Mouse (Mus musculus) CD4-positive, CD25-positive, alpha-beta regulatory T cell, adult 2 months (primary cell): ENCODE data around the gene Uaca.

ENCODE experiments used
- DNase-seq: peaks from one replicate; pipeline ENCODE4 v3.0.0-alpha.2; 2012; ENCODE audit warnings: low read depth, low spot score

The Uaca gene

GRCm38 (mm10) chr9:60837078-60837448 lies 42.7 kb downstream of the Uaca start:
- DNase-seq = no peak

- DNase-seq = no peak
Observed at GRCm38 (mm10) chr9:60837449-60838141, 43.3 kb downstream of the Uaca start.

DNA sequence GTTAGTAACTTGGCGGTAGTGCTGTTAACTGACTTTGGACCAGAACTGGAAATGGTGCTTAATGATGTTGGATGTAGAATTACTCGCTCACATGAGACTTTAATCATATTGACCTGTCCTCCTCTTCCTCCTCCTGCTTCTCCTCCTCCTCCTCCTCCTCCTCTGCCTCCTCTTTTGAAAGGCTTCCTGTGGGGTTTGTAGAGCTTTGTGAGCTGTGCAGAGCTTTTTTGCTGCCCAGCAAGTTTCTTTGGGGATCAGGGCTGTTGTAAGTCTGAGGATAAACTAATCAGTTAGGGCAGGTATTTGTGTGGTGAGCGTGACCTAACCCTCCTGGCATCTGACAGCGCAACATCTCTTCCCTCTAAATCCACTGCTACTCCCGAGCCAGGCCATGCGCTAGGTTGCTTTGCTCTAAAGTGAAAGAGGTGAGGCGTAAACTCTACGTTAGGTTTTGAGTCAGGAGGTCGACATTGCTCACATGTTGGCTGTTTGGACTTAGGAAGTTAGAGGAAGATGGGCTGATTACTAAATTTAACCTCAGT lies 44.1 kb downstream of the Uaca start:
- DNase-seq = no peak

- DNase-seq = no peak
Observed at GRCm38 (mm10) chr9:60841393-60841792, 47.1 kb downstream of the Uaca start.

DNA sequence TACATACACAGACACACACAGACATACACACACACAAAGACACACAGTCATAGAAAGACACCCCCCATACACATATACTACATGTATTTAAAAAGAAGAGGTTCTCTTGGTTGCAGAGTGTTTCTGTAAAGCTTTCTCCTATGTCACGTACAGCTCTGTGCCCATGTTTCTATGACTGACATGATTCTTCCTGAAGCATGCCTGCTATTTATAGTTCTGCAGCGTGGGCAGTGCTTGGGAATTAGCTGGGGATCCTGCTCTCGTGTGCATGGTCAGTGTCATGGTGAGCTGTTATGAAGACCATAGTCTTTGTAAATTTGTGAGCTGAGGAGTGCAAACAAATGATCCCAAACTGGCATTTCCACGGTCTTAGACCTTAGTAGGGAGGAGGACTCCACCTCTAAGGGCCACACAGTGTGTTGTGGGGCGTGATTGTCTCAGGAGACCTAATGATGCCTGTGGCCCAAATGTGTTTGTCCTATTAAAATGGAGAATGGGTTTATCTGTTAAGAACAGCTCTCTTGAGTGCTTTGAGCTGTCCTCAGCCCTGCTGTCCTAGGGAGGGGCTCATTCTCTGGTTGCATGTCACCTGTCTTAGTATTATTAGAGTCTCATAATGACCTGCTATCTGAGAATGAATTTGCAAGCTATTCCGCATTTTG lies 49.2 kb downstream of the Uaca start:
- DNase-seq = no peak

DNA sequence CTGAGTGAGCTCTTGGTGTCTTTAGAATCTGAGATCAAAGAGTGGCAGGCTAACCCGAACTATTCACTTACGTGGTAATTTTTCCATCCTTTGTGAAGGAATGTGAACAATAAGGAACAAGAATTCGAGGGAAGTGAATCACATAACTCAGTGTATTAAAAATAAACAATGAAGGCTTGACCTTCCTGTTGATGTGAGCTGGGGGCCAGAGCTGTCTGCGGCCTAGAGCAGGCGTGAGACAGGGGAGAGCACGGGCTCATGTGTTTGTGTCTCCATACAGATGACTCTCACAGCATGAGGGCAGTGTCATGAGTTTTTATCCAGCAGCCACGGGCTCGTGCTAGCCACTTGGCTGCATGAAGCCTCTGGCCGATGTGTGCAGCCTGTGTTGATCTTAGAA lies 54.4 kb downstream of the Uaca start:
- DNase-seq = no peak

GRCm38 (mm10) chr9:60849986-60850385 lies 55.6 kb downstream of the Uaca start:
- no peak for DNase-seq

- no peak for DNase-seq
Observed at GRCm38 (mm10) chr9:60854196-60854595, 59.9 kb downstream of the Uaca start.

DNA sequence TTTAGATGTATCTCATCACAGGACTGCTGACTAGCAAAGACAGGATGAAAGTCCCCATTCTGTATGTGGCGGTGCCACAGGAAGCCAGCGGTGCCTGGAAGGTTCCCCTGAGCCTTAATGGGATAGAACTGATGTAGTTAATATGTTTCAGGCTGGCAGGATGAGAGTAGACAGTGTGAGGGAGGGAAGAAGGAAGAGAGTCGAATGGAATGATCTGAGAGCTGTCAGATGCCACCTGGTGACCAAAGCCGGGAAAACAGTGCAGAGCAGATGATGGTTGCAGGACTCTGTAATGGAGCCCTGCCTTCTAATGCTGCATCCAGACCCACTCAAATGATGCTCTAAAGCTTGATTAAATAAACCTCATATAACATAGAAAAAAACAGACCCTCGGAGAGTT lies 63.5 kb downstream of the Uaca start:
- DNase-seq = peak; percentile 68

GRCm38 (mm10) chr9:60858306-60858960 lies 64.1 kb downstream of the Uaca start:
- peak; percentile 83 for DNase-seq

DNA sequence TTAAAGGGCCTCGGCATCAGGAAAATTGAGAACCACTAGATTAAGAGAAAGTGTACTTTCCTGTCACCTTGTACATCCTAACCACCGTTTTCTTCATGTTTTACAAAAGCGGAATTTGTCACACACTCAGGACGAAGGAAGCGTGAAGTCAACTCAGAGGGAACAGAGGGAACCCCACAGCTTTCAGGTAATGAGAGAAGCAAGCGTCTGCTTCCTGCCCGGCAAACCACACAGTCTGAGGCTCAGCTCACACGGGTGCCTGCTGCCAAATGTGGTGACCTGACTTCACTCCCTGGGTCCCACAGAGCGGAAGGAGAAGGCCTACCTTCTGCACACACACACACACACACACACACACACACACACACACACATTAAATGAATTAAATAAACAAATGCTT lies 64.7 kb downstream of the Uaca start:
- DNase-seq = peak; percentile 41

DNA sequence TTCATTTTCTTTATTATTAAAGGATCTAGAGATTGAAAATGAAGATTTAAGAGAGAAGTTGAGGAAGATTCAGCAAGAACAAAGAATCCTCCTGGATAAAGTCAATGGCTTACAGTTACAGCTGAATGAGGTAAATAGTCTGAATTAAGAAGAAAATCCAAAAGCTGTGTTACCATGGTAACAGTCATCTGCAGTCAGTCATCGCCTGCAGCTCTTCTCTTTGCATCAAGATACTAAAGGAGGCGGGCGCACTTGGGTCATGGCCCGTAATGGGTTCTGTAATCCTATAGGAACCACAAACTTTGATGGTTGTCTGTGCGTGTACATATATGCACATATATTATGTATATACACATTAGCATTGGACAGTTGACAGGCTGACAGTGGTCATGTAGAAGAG lies 66.7 kb downstream of the Uaca start:
- DNase-seq = no peak

DNA sequence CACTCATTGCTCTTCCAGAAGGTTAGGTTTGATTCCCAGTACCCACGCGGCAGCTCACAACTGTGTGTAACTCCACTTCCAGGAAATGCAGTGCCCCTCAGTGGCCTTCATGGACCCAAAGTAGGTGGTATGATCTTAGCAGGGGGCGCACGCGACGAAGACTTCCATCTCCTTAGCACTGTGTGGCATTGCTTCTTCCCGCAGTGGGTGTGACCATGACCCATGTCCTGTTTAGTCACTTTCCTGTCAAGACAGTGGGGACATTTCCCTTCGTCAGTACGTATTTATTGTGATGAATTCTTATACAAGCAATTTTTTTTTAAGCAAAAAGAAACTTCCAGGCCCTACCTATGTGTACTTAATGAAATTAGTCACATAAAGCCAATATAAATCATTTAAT lies 70.3 kb downstream of the Uaca start:
- no peak for DNase-seq

- no peak for DNase-seq
Observed at GRCm38 (mm10) chr9:60865866-60866265, 71.5 kb downstream of the Uaca start.

- no peak for DNase-seq
Observed at GRCm38 (mm10) chr9:60870451-60870850, 76.1 kb downstream of the Uaca start.

- no peak for DNase-seq
Observed at GRCm38 (mm10) chr9:60870919-60871503, 76.7 kb downstream of the Uaca start.

DNA sequence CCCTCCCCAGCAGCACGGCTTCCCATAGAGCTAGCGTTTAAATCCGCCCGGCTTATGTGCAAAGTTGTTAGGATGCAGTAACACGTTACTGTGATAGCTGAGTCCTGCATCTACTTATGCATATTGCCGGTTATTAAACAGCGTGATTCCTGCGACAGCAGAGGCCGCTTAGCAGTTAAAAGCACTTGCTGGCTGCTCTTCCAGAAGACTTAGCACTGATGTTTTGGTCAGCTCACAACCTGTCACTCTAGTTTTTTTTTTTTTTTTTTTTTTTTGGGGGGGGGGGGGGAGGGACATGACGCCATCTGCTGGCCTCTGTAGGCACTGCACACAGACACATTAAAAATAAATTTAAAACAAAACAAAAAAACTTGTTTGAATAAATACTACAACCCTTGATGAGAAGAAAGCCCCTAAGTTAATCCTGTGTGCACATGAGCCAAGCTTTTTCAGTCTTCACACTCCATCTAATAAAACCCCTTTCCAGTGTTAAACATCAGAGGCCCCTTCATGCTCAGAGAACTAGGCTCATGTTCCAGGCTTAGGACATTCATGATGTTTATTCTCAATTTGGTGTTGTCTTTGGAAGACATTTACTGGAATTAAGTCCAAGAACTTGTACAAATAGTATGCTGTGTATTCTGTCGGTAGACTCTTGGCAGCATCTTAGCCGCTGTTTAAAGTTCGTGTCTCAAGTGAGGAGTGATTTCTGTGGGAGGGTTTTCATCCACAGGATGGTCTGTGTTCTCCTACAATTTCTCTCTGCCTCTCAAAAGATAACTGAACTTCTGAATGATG lies 79.1 kb downstream of the Uaca start:
- DNase-seq = no peak

GRCm38 (mm10) chr9:60874055-60874392 lies 79.7 kb downstream of the Uaca start:
- DNase-seq = no peak

GRCm38 (mm10) chr9:60876085-60876484 lies 81.7 kb downstream of the Uaca start:
- DNase-seq = no peak

- no peak for DNase-seq
Observed at GRCm38 (mm10) chr9:60876531-60876930, 82.2 kb downstream of the Uaca start.

GRCm38 (mm10) chr9:60878051-60878557 lies 83.8 kb downstream of the Uaca start:
- no peak for DNase-seq
